Mouse (Mus musculus) gastrocnemius, postnatal 10 days (tissue): Measurements from ENCODE around the gene Stx12. TPM values are rescaled to one million over a fixed set of nuclear protein-coding genes. Genes with fewer than 3 reads are reported as not detected.

Source experiments
- total RNA-seq, 2 experiments: library from RNA; stranded (reverse); gene quantifications; 2 replicates each; pipeline ENCODE4 v1.2.3; 2021

Stx12 gene
- total RNA-seq, 2 experiments from 2014 or later = 28.5 to 32.9 TPM

Other genes starting within 250 kb of the Stx12 start
- gene Eya3, start 245.5 kb downstream of the Stx12 start, total RNA-seq = 10 to 100 TPM; 13.5 to 16.8 TPM
- gene Xkr8, start 152.0 kb downstream of the Stx12 start, total RNA-seq = 1 to 10 TPM; 2.3 to 2.6 TPM
- 1 to 10 TPM; 2.8 to 3.6 TPM for gene Smpdl3b, start 127.3 kb downstream of the Stx12 start, total RNA-seq
- 10 to 100 TPM; 16.2 to 16.8 TPM for gene Rpa2, start 116.2 kb downstream of the Stx12 start, total RNA-seq
- 1 to 10 TPM; 1.6 to 2.8 TPM for gene Themis2, start 88.1 kb downstream of the Stx12 start, total RNA-seq
- 10 to 100 TPM; 20.7 to 22.7 TPM for gene Ppp1r8, start 41.3 kb downstream of the Stx12 start, total RNA-seq
- 10 to 100 TPM; 24.6 to 27.4 TPM for gene Fam76a, start 38.0 kb upstream of the Stx12 start, total RNA-seq
- under 1 TPM; 0.09 to 0.54 TPM for gene Fgr, start 89.6 kb upstream of the Stx12 start, total RNA-seq
- 10 to 100 TPM; 58.2 to 82.8 TPM for gene Ahdc1, start 126.8 kb upstream of the Stx12 start, total RNA-seq
- 10 to 100 TPM; 73.1 to 88.7 TPM for gene Wasf2, start 246.0 kb upstream of the Stx12 start, total RNA-seq